Mouse (Mus musculus) liver, embryonic 11.5 days (tissue): ENCODE measurements around the gene Cryz. TPM values are rescaled to one million over a fixed set of nuclear protein-coding genes. Genes with fewer than 3 reads are reported as not detected.

Experiments used
- ATAC-seq: fragments of 200-750 bp; cut with Nextera tagmentation; replicated peaks from 2 replicates; pipeline ENCODE4 v1.8.0; 2017; ENCODE audit warnings: moderate number of reproducible peaks, mild to moderate bottlenecking, moderate TSS enrichment, moderate library complexity; ENCODE audit not compliant: low FRiP score
- DNase-seq: peaks from one replicate; pipeline ENCODE4 v3.0.0-alpha.2; 2017; ENCODE audit warnings: low spot score
- H3K27ac ChIP-seq: fragments of 300-500 bp; sonication (generic); 2 replicates; pipeline ENCODE4 v1.5.1; 2014; ENCODE audit warnings: mild to moderate bottlenecking, low read depth, low read length, control low read depth
- H3K27me3 ChIP-seq: fragments of 300-500 bp; sonication (generic); replicated peaks from 2 replicates; pipeline ENCODE4 v1.6.1; 2014; ENCODE audit warnings: low read length, mixed read lengths; ENCODE audit not compliant: control insufficient read depth, insufficient read depth
- H3K36me3 ChIP-seq: fragments of 300-500 bp; sonication (generic); 2 replicates; pipeline ENCODE4 v1.6.1; 2014; ENCODE audit warnings: mild to moderate bottlenecking, low read length, moderate library complexity, mixed read lengths; ENCODE audit not compliant: control insufficient read depth, insufficient read depth
- H3K4me1 ChIP-seq: fragments of 300-500 bp; sonication (generic); replicated peaks from 2 replicates; pipeline ENCODE4 v1.6.1; 2014; ENCODE audit warnings: low read length, mixed read lengths; ENCODE audit not compliant: control insufficient read depth, insufficient read depth
- H3K4me2 ChIP-seq: fragments of 300-500 bp; sonication (generic); 2 replicates; pipeline ENCODE4 v1.6.1; 2014; ENCODE audit warnings: mild to moderate bottlenecking, control low read depth, moderate library complexity
- H3K4me3 ChIP-seq: fragments of 300-500 bp; sonication (generic); 2 replicates; pipeline ENCODE4 v1.5.1; 2014; ENCODE audit warnings: low read depth, low read length, control low read depth
- H3K9ac ChIP-seq: fragments of 300-500 bp; sonication (generic); 2 replicates; pipeline ENCODE4 v1.6.1; 2014; ENCODE audit warnings: low read depth, low read length, control low read depth
- H3K9me3 ChIP-seq: fragments of 300-500 bp; sonication (generic); 2 replicates; pipeline ENCODE4 v1.6.1; 2016; ENCODE audit warnings: low read length, inconsistent platforms, mixed read lengths; ENCODE audit not compliant: control insufficient read depth
- WGBS: fragments of 180-500 bp; shearing (Covaris S2); extraction: QIAGEN DNeasy Blood & Tissue Kit; methylation state at CpG from one replicate; pipeline ENCODE4 v1.1.7; 2014; 5-methylcytosine and 5-hydroxymethylcytosine counted together
- polyA plus RNA-seq: library from polyadenylated mRNA; unstranded; fragments of >200 nt; fragmentation: Nextera tagmentation; extraction: Ambion mirVana; gene quantifications from 2 replicates; pipeline ENCODE4 v1.2.1, GENCODE M21; 2014

The Cryz gene
- polyA plus RNA-seq, 1 experiment from 2014 or later = 22.0 TPM

DNA sequence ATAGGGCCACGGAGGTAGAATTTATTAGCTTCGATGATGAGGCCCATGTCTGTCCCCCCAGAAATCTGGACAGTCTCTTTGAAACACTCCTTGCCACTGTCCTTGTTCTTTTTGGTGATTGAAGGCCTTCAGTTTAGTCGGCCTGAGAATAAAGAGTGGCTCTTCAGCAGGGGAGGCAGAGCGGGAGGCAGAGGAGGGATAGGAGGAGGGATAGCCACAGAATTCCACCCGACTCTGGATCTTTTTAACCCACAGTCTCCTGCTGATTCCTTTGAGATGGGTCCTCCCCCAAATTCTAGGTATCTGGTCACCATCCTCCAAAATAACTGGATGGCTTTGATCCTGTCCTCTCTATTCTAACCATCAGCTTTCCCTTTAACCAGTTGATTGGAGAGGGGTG is 56.9 kb downstream of the Cryz start:
- WGBS = 71% methylated on average over 5 of the region's 5 CpGs
- peaks cover 4% of the 10 kb centered on the region; the same call in 1 of the 2 replicates for H3K27me3 ChIP-seq
- no peaks in the 10 kb centered on the region for H3K36me3 ChIP-seq

DNA sequence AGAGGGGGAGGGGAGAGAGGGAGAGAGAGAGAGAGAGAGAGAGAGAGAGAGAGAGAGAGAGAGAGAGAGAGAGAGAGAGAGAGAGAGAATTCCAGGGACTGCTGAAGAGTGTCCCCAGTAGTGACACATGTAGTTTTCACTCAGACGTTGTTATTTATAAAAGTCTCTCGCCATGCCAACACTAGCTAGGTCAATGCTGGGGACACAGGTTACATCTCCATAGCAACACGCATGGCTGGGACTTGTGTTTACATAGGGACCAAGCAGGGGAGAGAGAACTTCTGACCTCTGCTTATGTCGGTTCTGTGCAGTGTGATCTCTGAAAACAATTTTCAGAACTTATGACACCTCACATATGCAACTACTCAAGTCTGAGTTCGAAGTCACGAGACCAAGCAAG is 57.8 kb downstream of the Cryz start:
- Histone ChIP-seq H3K9me3 (no peaks in the 10 kb centered on the region), H3K36me3 (no peaks in the 10 kb centered on the region), H3K4me1 (no peaks in the 10 kb centered on the region), H3K27me3 (peaks cover 4% of the 10 kb centered on the region; the same call in 1 of the 2 replicates), H3K9ac (no peak overlapping the region), H3K4me2 (no peak overlapping the region), H3K4me3 (no peak overlapping the region), H3K27ac (no peak overlapping the region)
- no peak for ATAC-seq
- 60% methylated on average over 6 of the region's 6 CpGs for WGBS
- DNase-seq = no peak

More for the DNA sequence above, 56.9 kb downstream of the Cryz start:
- no peak for DNase-seq
- no peak overlapping the region for H3K4me3 ChIP-seq
- no peak overlapping the region for H3K9ac ChIP-seq
- H3K9me3 ChIP-seq = no peaks in the 10 kb centered on the region
- no peak for ATAC-seq
- no peak overlapping the region for H3K27ac ChIP-seq
- H3K4me2 ChIP-seq = no peak overlapping the region
- no peaks in the 10 kb centered on the region for H3K4me1 ChIP-seq

GRCm38 (mm10) chr3:154654901-154655300 is 58.4 kb downstream of the Cryz start:
- H3K4me3 ChIP-seq = no peak overlapping the region
- DNase-seq = no peak
- no peaks in the 10 kb centered on the region for H3K4me1 ChIP-seq
- no peaks in the 10 kb centered on the region for H3K9me3 ChIP-seq
- no peak overlapping the region for H3K27ac ChIP-seq
- no peak for ATAC-seq
- no peak overlapping the region for H3K4me2 ChIP-seq
- H3K9ac ChIP-seq = no peak overlapping the region
- 50% methylated on average over 12 of the region's 12 CpGs for WGBS
- H3K36me3 ChIP-seq = no peaks in the 10 kb centered on the region
- peaks cover 4% of the 10 kb centered on the region; the same call in 1 of the 2 replicates for H3K27me3 ChIP-seq

DNA sequence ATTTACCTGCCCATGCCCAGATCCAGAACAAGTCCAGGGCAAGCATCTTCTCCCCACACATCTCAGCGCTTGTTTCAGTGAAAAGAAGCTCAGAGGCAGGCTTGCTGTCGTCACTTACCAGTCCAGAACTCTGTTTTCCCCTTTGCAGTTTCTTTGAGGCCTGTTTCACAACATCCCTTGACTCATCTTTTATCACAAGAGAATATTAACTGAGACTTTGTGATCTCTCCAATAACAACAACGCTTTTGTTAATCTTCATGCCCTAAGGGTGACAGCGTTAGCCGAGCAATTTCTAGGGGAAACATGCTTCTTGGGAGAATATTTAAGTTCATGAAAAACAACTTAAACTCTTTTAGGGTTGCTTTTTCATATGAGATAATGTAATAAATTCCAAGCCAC is 59.2 kb downstream of the Cryz start:
- peaks cover 4% of the 10 kb centered on the region; the same call in 1 of the 2 replicates for H3K27me3 ChIP-seq
- WGBS = 84% methylated on average over 5 of the region's 5 CpGs

GRCm38 (mm10) chr3:154663545-154663944 is 67.0 kb downstream of the Cryz start, which contains the start of gene Erich3:
Erich3 (plus strand) TSS chr3:154663859.
- peak within 1 kb of the TSS; percentile 17; the same call in 1 of the 2 replicates for H3K4me3 ChIP-seq
- H3K27ac ChIP-seq = no peak within 1 kb of the TSS
- no peaks in the 10 kb centered on the region for H3K4me1 ChIP-seq
- H3K9me3 ChIP-seq = no peaks in the 10 kb centered on the region
- H3K9ac ChIP-seq = no peak within 1 kb of the TSS
- WGBS = 26% methylated on average over 7 of the region's 7 CpGs
- DNase-seq (no peak), ATAC-seq (no peak)
- no peaks in the 10 kb centered on the region for H3K36me3 ChIP-seq
- H3K4me2 ChIP-seq = peak within 1 kb of the TSS; percentile 52
- H3K27me3 ChIP-seq = peaks cover 31% of the 10 kb centered on the region

More for the DNA sequence above, 59.2 kb downstream of the Cryz start:
- H3K9me3 ChIP-seq = no peaks in the 10 kb centered on the region
- no peak overlapping the region for H3K9ac ChIP-seq
- H3K36me3 ChIP-seq = no peaks in the 10 kb centered on the region
- no peak for DNase-seq
- H3K4me1 ChIP-seq = no peaks in the 10 kb centered on the region
- no peak overlapping the region for H3K27ac ChIP-seq
- no peak overlapping the region for H3K4me3 ChIP-seq
- H3K4me2 ChIP-seq = no peak overlapping the region
- ATAC-seq = no peak

DNA sequence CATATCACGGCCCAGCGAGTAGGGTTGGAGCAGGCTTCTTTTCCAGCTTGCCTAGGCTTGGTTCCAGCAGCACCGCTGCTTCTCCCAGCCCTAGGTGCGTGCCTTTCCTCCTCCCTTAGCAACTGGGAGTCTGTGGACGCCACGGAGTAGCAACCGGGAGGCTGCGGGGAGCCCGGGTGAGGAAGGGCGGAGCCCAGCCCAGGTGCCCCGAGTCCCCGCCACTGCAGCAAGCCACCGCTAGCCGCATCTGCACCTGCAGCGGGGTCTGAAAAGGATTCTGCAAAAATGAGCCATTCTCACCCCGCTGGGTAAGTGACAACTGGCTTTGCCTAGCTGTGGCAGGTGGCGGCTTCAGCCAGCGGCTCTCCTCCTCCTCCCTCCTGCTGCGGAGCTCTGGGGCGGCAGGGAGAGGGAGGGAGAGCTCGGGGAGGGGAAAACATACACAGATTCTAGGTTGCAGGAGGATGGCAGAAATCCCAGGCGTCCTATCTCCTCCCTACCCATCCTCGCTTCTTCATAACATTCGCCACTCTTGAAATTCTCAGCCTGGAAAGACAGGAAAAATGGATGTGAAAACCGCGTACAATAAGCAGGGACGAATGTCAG is 67.6 kb downstream of the Cryz start:
- no peak overlapping the region for H3K9ac ChIP-seq
- no peaks in the 10 kb centered on the region for H3K4me1 ChIP-seq
- 7% methylated on average over 25 of the region's 27 CpGs for WGBS
- no peak overlapping the region for H3K27ac ChIP-seq
- no peaks in the 10 kb centered on the region for H3K9me3 ChIP-seq
- H3K27me3 ChIP-seq = peaks cover 31% of the 10 kb centered on the region
- H3K4me3 ChIP-seq = peak overlapping the region; percentile 17; the same call in 1 of the 2 replicates
- DNase-seq (no peak), ATAC-seq (no peak)
- no peaks in the 10 kb centered on the region for H3K36me3 ChIP-seq
- H3K4me2 ChIP-seq = peak overlapping the region; percentile 52

DNA sequence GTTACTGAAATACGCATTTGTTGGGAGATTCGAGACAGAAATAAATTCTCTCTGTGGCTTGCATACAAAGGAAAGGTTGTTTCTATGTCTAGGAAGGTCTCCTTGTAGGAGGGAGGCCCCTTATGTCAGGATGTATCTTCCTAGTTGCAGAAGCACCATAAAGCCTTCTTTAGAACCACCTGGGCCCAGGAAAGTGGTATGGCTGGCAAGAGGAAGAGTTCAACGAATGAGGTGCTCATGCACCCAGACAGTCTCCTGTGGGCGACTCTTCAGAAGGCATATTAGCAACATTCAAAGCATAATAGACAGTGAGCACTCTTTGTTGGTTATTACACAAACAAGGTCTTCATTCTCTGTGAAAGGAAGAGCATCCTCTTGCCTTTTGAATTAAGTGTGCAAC is 68.1 kb downstream of the Cryz start:
- Histone ChIP-seq H3K4me2 (no peak overlapping the region), H3K9me3 (no peaks in the 10 kb centered on the region)
- WGBS = 31% methylated on average over 4 of the region's 4 CpGs

DNA sequence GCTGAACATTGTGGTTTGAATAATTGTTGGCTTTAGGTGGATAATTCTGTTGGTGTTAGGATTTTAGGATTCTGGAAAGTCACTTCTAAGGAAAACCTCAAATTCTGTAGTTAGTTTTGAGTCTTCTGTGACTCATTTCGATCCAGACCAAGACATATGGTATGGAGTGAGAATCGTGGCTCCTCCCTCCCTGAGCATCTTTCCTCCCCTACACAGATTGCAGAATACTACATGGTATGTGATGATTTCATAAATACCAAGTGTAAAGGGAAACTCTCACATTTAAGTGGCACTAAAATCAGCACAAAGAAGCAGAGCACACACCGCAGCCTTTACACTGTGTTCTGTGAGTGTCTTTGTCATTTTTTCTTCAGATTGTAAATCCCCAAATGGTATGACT is 72.0 kb downstream of the Cryz start:
- Histone ChIP-seq H3K9ac (no peak overlapping the region), H3K27ac (no peak overlapping the region), H3K4me2 (no peak overlapping the region), H3K9me3 (no peaks in the 10 kb centered on the region), H3K4me3 (no peak overlapping the region), H3K4me1 (no peaks in the 10 kb centered on the region), H3K27me3 (peaks cover 21% of the 10 kb centered on the region), H3K36me3 (no peaks in the 10 kb centered on the region)
- DNase-seq (no peak), ATAC-seq (no peak)
- 74% methylated on average over 3 of the region's 3 CpGs for WGBS

More for the DNA sequence above, 68.1 kb downstream of the Cryz start:
- ATAC-seq = no peak
- Histone ChIP-seq H3K36me3 (no peaks in the 10 kb centered on the region), H3K4me3 (no peak overlapping the region), H3K27me3 (peaks cover 31% of the 10 kb centered on the region), H3K27ac (no peak overlapping the region), H3K9ac (no peak overlapping the region), H3K4me1 (no peaks in the 10 kb centered on the region)
- DNase-seq = no peak

DNA sequence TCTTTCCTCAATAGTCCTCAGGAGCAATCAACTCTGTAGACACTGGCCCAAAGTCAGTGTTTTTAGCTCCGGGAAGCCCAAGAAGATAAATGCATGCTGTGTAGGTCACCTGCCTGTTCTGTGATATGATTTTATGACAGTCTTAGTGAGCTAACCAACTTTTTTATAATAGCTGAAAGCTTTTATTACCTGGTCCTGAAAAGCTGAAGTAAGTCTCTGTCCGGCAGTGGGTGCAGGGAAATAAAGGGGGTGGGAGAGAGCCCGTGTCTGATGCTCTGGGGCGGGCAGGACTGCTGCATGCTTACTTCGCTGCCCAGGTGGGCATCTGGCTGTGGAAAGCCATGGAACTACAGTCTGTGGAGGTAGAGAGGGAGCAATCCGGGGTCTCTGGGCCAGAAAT is 74.1 kb downstream of the Cryz start:
- Histone ChIP-seq H3K4me3 (no peak overlapping the region), H3K36me3 (no peaks in the 10 kb centered on the region), H3K4me1 (no peaks in the 10 kb centered on the region), H3K27me3 (peaks cover 4% of the 10 kb centered on the region; the same call in 1 of the 2 replicates), H3K9me3 (no peaks in the 10 kb centered on the region), H3K4me2 (no peak overlapping the region), H3K27ac (no peak overlapping the region), H3K9ac (no peak overlapping the region)
- no peak for ATAC-seq
- 73% methylated on average over 6 of the region's 6 CpGs for WGBS
- DNase-seq = no peak
